Mouse (Mus musculus) midbrain, embryonic 12.5 days (tissue): ENCODE data around the gene Orc3. TPM values are rescaled to one million over a fixed set of nuclear protein-coding genes. Genes with fewer than 3 reads are reported as not detected.
A peak's percentile ranks its signal among the peaks of the same experiment; 100 is the strongest.

Experiments used
- ATAC-seq: fragments of 200-750 bp; cut with Nextera tagmentation; 2 replicates; pipeline ENCODE4 v1.8.0; 2017; ENCODE audit warnings: low read depth, moderate TSS enrichment, moderate library complexity; ENCODE audit not compliant: low FRiP score
- H3K27ac ChIP-seq: fragments of 300-500 bp; sonication (generic); replicated peaks from 2 replicates; pipeline ENCODE4 v1.5.1; 2016; ENCODE audit warnings: mild to moderate bottlenecking
- H3K27me3 ChIP-seq: fragments of 300-500 bp; sonication (generic); 2 replicates; pipeline ENCODE4 v1.6.1; 2016; ENCODE audit warnings: mild to moderate bottlenecking
- H3K36me3 ChIP-seq: fragments of 300-500 bp; sonication (generic); 2 replicates; pipeline ENCODE4 v1.6.1; 2016
- H3K4me1 ChIP-seq: fragments of 300-500 bp; sonication (generic); 2 replicates; pipeline ENCODE4 v1.6.1; 2016
- H3K4me2 ChIP-seq: fragments of 300-500 bp; sonication (generic); replicated peaks from 2 replicates; pipeline ENCODE4 v1.6.1; 2016; ENCODE audit warnings: mild to moderate bottlenecking, moderate library complexity
- H3K4me3 ChIP-seq: fragments of 300-500 bp; sonication (generic); 2 replicates; pipeline ENCODE4 v1.5.1; 2016; ENCODE audit warnings: mild to moderate bottlenecking
- H3K9ac ChIP-seq: fragments of 300-500 bp; sonication (generic); replicated peaks from 2 replicates; pipeline ENCODE4 v1.6.1; 2016; ENCODE audit warnings: mild to moderate bottlenecking, moderate library complexity
- H3K9me3 ChIP-seq: fragments of 300-500 bp; sonication (generic); 2 replicates; pipeline ENCODE4 v1.6.1; 2016; ENCODE audit warnings: mild to moderate bottlenecking
- WGBS: fragments of 180-500 bp; shearing (Covaris S2); methylation state at CpG from one replicate; pipeline ENCODE4 v1.1.7; 2016; 5-methylcytosine and 5-hydroxymethylcytosine counted together
- polyA plus RNA-seq: library from polyadenylated mRNA; unstranded; fragments of >200 nt; fragmentation: Nextera tagmentation; extraction: Ambion mirVana; gene quantifications from 2 replicates; pipeline ENCODE4 v1.2.1, GENCODE M21; 2016

Orc3 gene
- polyA plus RNA-seq, 1 experiment from 2014 or later, result 110 TPM

GRCm38 (mm10) chr4:34549981-34550747 lies 64.6 kb downstream of the Orc3 start:
- Histone ChIP-seq H3K27me3 (no peaks in the 10 kb centered on the region), H3K9ac (peak overlapping the region; percentile 99), H3K36me3 (no peaks in the 10 kb centered on the region), H3K4me3 (peak overlapping the region; percentile 99), H3K9me3 (no peaks in the 10 kb centered on the region), H3K27ac (peak overlapping the region; percentile 95), H3K4me2 (peak overlapping the region; percentile 77), H3K4me1 (peaks cover 19% of the 10 kb centered on the region)
- ATAC-seq, result peak; percentile 92
- 2% methylated on average over 38 of the region's 38 CpGs for WGBS

GRCm38 (mm10) chr4:34529941-34530340 lies 84.8 kb downstream of the Orc3 start:
- Histone ChIP-seq H3K4me1 (no peaks in the 10 kb centered on the region), H3K4me3 (no peak overlapping the region), H3K9ac (no peak overlapping the region), H3K9me3 (no peaks in the 10 kb centered on the region), H3K27me3 (no peaks in the 10 kb centered on the region), H3K4me2 (no peak overlapping the region), H3K27ac (no peak overlapping the region), H3K36me3 (no peaks in the 10 kb centered on the region)
- ATAC-seq, result no peak
- 79% methylated on average over 6 of the region's 6 CpGs for WGBS

- Histone ChIP-seq H3K4me3 (no peak overlapping the region), H3K9me3 (no peaks in the 10 kb centered on the region), H3K36me3 (no peaks in the 10 kb centered on the region), H3K27ac (no peak overlapping the region), H3K4me1 (no peaks in the 10 kb centered on the region), H3K27me3 (no peaks in the 10 kb centered on the region), H3K4me2 (no peak overlapping the region), H3K9ac (no peak overlapping the region)
- ATAC-seq, result no peak
- 74% methylated on average over 4 of the region's 4 CpGs for WGBS
These were observed 85.4 kb downstream of the Orc3 start for GRCm38 (mm10) chr4:34529379-34529778.

GRCm38 (mm10) chr4:34528430-34529100 lies 86.2 kb downstream of the Orc3 start:
- 92% methylated on average over 1 of the region's 1 CpGs for WGBS
- no peaks in the 10 kb centered on the region for H3K36me3 ChIP-seq
- no peaks in the 10 kb centered on the region for H3K9me3 ChIP-seq
- no peak overlapping the region for H3K9ac ChIP-seq
- no peak overlapping the region for H3K4me3 ChIP-seq
- no peaks in the 10 kb centered on the region for H3K4me1 ChIP-seq
- H3K4me2 ChIP-seq, result no peak overlapping the region
- ATAC-seq, result no peak
- no peaks in the 10 kb centered on the region for H3K27me3 ChIP-seq
- no peak overlapping the region for H3K27ac ChIP-seq

GRCm38 (mm10) chr4:34526771-34527170 lies 88.0 kb downstream of the Orc3 start:
- Histone ChIP-seq H3K36me3 (no peaks in the 10 kb centered on the region), H3K4me2 (no peak overlapping the region)
- 85% methylated on average over 3 of the region's 3 CpGs for WGBS

GRCm38 (mm10) chr4:34523586-34523985 lies 91.2 kb downstream of the Orc3 start:
- H3K36me3 ChIP-seq, result no peaks in the 10 kb centered on the region
- no peaks in the 10 kb centered on the region for H3K9me3 ChIP-seq
- 90% methylated on average over 4 of the region's 4 CpGs for WGBS
- no peak overlapping the region for H3K9ac ChIP-seq
- no peaks in the 10 kb centered on the region for H3K27me3 ChIP-seq
- no peak overlapping the region for H3K4me2 ChIP-seq
- no peak overlapping the region for H3K4me3 ChIP-seq
- H3K27ac ChIP-seq, result no peak overlapping the region
- no peaks in the 10 kb centered on the region for H3K4me1 ChIP-seq
- no peak for ATAC-seq

More at GRCm38 (mm10) chr4:34526771-34527170, 88.0 kb downstream of the Orc3 start:
- Histone ChIP-seq H3K4me1 (no peaks in the 10 kb centered on the region), H3K9me3 (no peaks in the 10 kb centered on the region), H3K4me3 (no peak overlapping the region), H3K27ac (no peak overlapping the region), H3K27me3 (no peaks in the 10 kb centered on the region), H3K9ac (no peak overlapping the region)
- ATAC-seq, result no peak

- 82% methylated on average over 3 of the region's 3 CpGs for WGBS
- H3K9ac ChIP-seq, result no peak overlapping the region
- no peaks in the 10 kb centered on the region for H3K4me1 ChIP-seq
- H3K36me3 ChIP-seq, result no peaks in the 10 kb centered on the region
- no peak overlapping the region for H3K27ac ChIP-seq
- H3K4me2 ChIP-seq, result no peak overlapping the region
- no peaks in the 10 kb centered on the region for H3K9me3 ChIP-seq
- H3K4me3 ChIP-seq, result no peak overlapping the region
- ATAC-seq, result no peak
- H3K27me3 ChIP-seq, result no peaks in the 10 kb centered on the region
These were observed 91.9 kb downstream of the Orc3 start for GRCm38 (mm10) chr4:34522846-34523245.

Other genes starting within 250 kb of the Orc3 start
- 122 and 139 TPM in 2 replicates for gene Akirin2, start 64.0 kb downstream of the Orc3 start, polyA plus RNA-seq
- gene Rars2, start within 50 bp of the Orc3 start, polyA plus RNA-seq, result 72.9 and 76.7 TPM in 2 replicates
- 51.6 and 52.7 TPM in 2 replicates for gene Slc35a1, start 72.5 kb upstream of the Orc3 start, polyA plus RNA-seq
- 1.1 and 1.2 TPM in 2 replicates for gene Cfap206, start 115.3 kb upstream of the Orc3 start, polyA plus RNA-seq
- not detected in 2 replicates for gene Gm136, start 141.3 kb upstream of the Orc3 start, polyA plus RNA-seq
- gene Smim8, start 163.5 kb upstream of the Orc3 start, polyA plus RNA-seq, result 43.0 and 43.9 TPM in 2 replicates